Mouse (Mus musculus): ENCODE results near the gene Cpox.

Cpox gene

GRCm38 (mm10) chr16:58700816-58701424 lies 30.8 kb downstream of the Cpox start:
- no peak for DNase-seq (ENCODE audit: extremely low spot score)

GRCm38 (mm10) chr16:58701779-58702178 lies 31.7 kb downstream of the Cpox start:
- DNase-seq (ENCODE audit: extremely low spot score) = no peak

GRCm38 (mm10) chr16:58702329-58702932 lies 32.3 kb downstream of the Cpox start:
- no peak for DNase-seq (ENCODE audit: extremely low spot score)

- no peak for DNase-seq (ENCODE audit: extremely low spot score)
These were observed 33.5 kb downstream of the Cpox start for GRCm38 (mm10) chr16:58703382-58704124.

GRCm38 (mm10) chr16:58704999-58705398 lies 34.9 kb downstream of the Cpox start:
- no peak for DNase-seq (ENCODE audit: extremely low spot score)

- no peak for DNase-seq (ENCODE audit: extremely low spot score)
These were observed 37.3 kb downstream of the Cpox start for GRCm38 (mm10) chr16:58707276-58707905.

- DNase-seq (ENCODE audit: extremely low spot score) = no peak
These were observed 38.7 kb downstream of the Cpox start for GRCm38 (mm10) chr16:58708601-58709475.

- DNase-seq (ENCODE audit: extremely low spot score) = no peak
These were observed 39.4 kb downstream of the Cpox start for GRCm38 (mm10) chr16:58709536-58709935.

- no peak for DNase-seq (ENCODE audit: extremely low spot score)
These were observed 42.1 kb downstream of the Cpox start for GRCm38 (mm10) chr16:58712221-58712620.

- no peak for DNase-seq (ENCODE audit: extremely low spot score)
These were observed 43.0 kb downstream of the Cpox start for GRCm38 (mm10) chr16:58713128-58713527.

- DNase-seq (ENCODE audit: extremely low spot score) = no peak
These were observed 44.9 kb downstream of the Cpox start for GRCm38 (mm10) chr16:58715018-58715417.

GRCm38 (mm10) chr16:58718666-58719120 lies 48.6 kb downstream of the Cpox start, which contains the start of gene Gpr15:
Gpr15 (minus strand) TSS chr16:58719070.
- DNase-seq (ENCODE audit: extremely low spot score) = no peak

GRCm38 (mm10) chr16:58722292-58722691 lies 52.2 kb downstream of the Cpox start:
- DNase-seq (ENCODE audit: extremely low spot score) = no peak

GRCm38 (mm10) chr16:58726680-58727476 lies 56.8 kb downstream of the Cpox start:
- DNase-seq (ENCODE audit: extremely low spot score) = no peak

- peak; percentile 96 for DNase-seq (ENCODE audit: extremely low spot score)
These were observed 57.5 kb downstream of the Cpox start, which contains the start of gene Cldnd1 for GRCm38 (mm10) chr16:58727477-58728131. Cldnd1 (plus strand) TSS chr16:58727910.

- no peak for DNase-seq (ENCODE audit: extremely low spot score)
These were observed 58.1 kb downstream of the Cpox start for GRCm38 (mm10) chr16:58728176-58728671.

GRCm38 (mm10) chr16:58738205-58738604 lies 68.1 kb downstream of the Cpox start:
- DNase-seq (ENCODE audit: extremely low spot score) = no peak

- DNase-seq (ENCODE audit: extremely low spot score) = no peak
These were observed 68.7 kb downstream of the Cpox start for GRCm38 (mm10) chr16:58738800-58739199.

GRCm38 (mm10) chr16:58740751-58741150 lies 70.7 kb downstream of the Cpox start:
- no peak for DNase-seq (ENCODE audit: extremely low spot score)

- DNase-seq (ENCODE audit: extremely low spot score) = no peak
These were observed 76.6 kb downstream of the Cpox start for GRCm38 (mm10) chr16:58746715-58747114.

Data from embryo, embryonic 9.5 days (tissue).